Mouse (Mus musculus): Measurements from ENCODE around the gene Slc22a17. TPM values are rescaled to one million over a fixed set of nuclear protein-coding genes. Genes with fewer than 3 reads are reported as not detected.

Slc22a17 gene
- total RNA-seq, 2 experiments from 2014 or later, result 586 to 617 TPM

- no peak for TF ChIP-seq CTCF (IDR thresholded peaks at IDR 0.05)
- no peak for DNase-seq (ENCODE audit: extremely low spot score in 1 of 2, low spot score in 2 of 2)
- H3K4me3 ChIP-seq, result no peak overlapping the region
- intact Hi-C loops (cut with DNase I), result no loop called here
- no peak overlapping the region; the same call in 1 of the 2 replicates for H3K27ac ChIP-seq
Observed at GRCm38 (mm10) chr14:54924641-54925348, 11.9 kb upstream of the Slc22a17 start.

- no peak for DNase-seq (ENCODE audit: extremely low spot score in 1 of 2, low spot score in 2 of 2)
- Histone ChIP-seq H3K4me3 (no peak overlapping the region), H3K27ac (no peak overlapping the region)
- intact Hi-C loops (cut with DNase I), result no loop called here
- no peak for TF ChIP-seq CTCF (IDR thresholded peaks at IDR 0.05)
Observed at GRCm38 (mm10) chr14:54920076-54920685, 7.2 kb upstream of the Slc22a17 start.

GRCm38 (mm10) chr14:54913343-54913742 is 411 bp upstream of the Slc22a17 start:
- Histone ChIP-seq H3K27ac (peak overlapping the region; percentile 99), H3K4me3 (peak overlapping the region; percentile 99)
- DNase-seq (ENCODE audit: extremely low spot score in 1 of 2, low spot score in 2 of 2), result no peak
- intact Hi-C loops (cut with DNase I), result loop anchor here (5.0 kb wide), 1 partner anchor 184 kb away; no protein-coding TSS in a partner anchor
- TF ChIP-seq CTCF (IDR thresholded peaks at IDR 0.05), result no peak

- peak overlapping the region; percentile 99 for H3K27ac ChIP-seq
- TF ChIP-seq CTCF (IDR thresholded peaks at IDR 0.05), result no peak
- intact Hi-C loops (cut with DNase I), result loop anchor here (5.0 kb wide), 1 partner anchor 185 kb away; no protein-coding TSS in a partner anchor
- DNase-seq (ENCODE audit: extremely low spot score in 1 of 2, low spot score in 2 of 2), result peak; percentile 34 to 35
- peak overlapping the region; percentile 99 for H3K4me3 ChIP-seq
Observed at GRCm38 (mm10) chr14:54912109-54912850, 652 bp downstream of the Slc22a17 start.

- intact Hi-C loops (cut with DNase I), result no loop called here
- Histone ChIP-seq H3K4me3 (no peak overlapping the region), H3K27ac (peak overlapping the region; percentile 50; the same call in 1 of the 2 replicates)
- no peak for DNase-seq (ENCODE audit: extremely low spot score in 1 of 2, low spot score in 2 of 2)
- no peak for TF ChIP-seq CTCF (IDR thresholded peaks at IDR 0.05)
Observed at GRCm38 (mm10) chr14:54908682-54909081, 4.2 kb downstream of the Slc22a17 start.

GRCm38 (mm10) chr14:54903641-54904040 is 9.3 kb downstream of the Slc22a17 start:
- H3K4me3 ChIP-seq, result no peak overlapping the region
- no peak for DNase-seq (ENCODE audit: extremely low spot score in 1 of 2, low spot score in 2 of 2)
- intact Hi-C loops (cut with DNase I), result no loop called here
- no peak for TF ChIP-seq CTCF (IDR thresholded peaks at IDR 0.05)
- H3K27ac ChIP-seq, result no peak overlapping the region

- no peak overlapping the region for H3K27ac ChIP-seq
- DNase-seq (ENCODE audit: extremely low spot score in 1 of 2, low spot score in 2 of 2), result peak; percentile 52 to 69
- H3K4me3 ChIP-seq, result no peak overlapping the region
- intact Hi-C loops (cut with DNase I), result loop anchor here (1.0 to 2.0 kb wide), 2 partner anchors 39 to 114 kb away; partner anchors contain the start of gene Ngdn
- peak; percentile 88 for TF ChIP-seq CTCF (IDR thresholded peaks at IDR 0.05)
Observed at GRCm38 (mm10) chr14:54900383-54900782, 12.5 kb downstream of the Slc22a17 start.

- no peak overlapping the region for H3K27ac ChIP-seq
- H3K4me3 ChIP-seq, result no peak overlapping the region
- intact Hi-C loops (cut with DNase I), result loop anchor here (5.0 kb wide), 1 partner anchor 195 kb away; the partner anchor contains the start of genes Thtpa and Zfhx2
- DNase-seq (ENCODE audit: extremely low spot score in 1 of 2, low spot score in 2 of 2), result no peak
- TF ChIP-seq CTCF (IDR thresholded peaks at IDR 0.05), result no peak
Observed at GRCm38 (mm10) chr14:54897445-54897844, 15.5 kb downstream of the Slc22a17 start.

GRCm38 (mm10) chr14:54894296-54895151 is 18.4 kb downstream of the Slc22a17 start:
- peak in 1 of 2 experiments; percentile 57 for DNase-seq (ENCODE audit: extremely low spot score in 1 of 2, low spot score in 2 of 2)
- no peak for TF ChIP-seq CTCF (IDR thresholded peaks at IDR 0.05)
- peak overlapping the region; percentile 96 for H3K4me3 ChIP-seq
- peak overlapping the region; percentile 98 for H3K27ac ChIP-seq
- intact Hi-C loops (cut with DNase I), result loop anchor here (1.0 to 5.0 kb wide), 2 partner anchors 120 to 198 kb away; partner anchors contain the start of genes Thtpa and Zfhx2

GRCm38 (mm10) chr14:54893651-54894181 is 19.2 kb downstream of the Slc22a17 start:
- intact Hi-C loops (cut with DNase I), result loop anchor here (1.0 kb wide), 1 partner anchor 121 kb away; no protein-coding TSS in a partner anchor
- peak overlapping the region; percentile 91 for H3K27ac ChIP-seq
- no peak for TF ChIP-seq CTCF (IDR thresholded peaks at IDR 0.05)
- H3K4me3 ChIP-seq, result peak overlapping the region; percentile 96
- DNase-seq (ENCODE audit: extremely low spot score in 1 of 2, low spot score in 2 of 2), result peak; percentile 97 to 98
